Mouse (Mus musculus) liver, adult 2 months (tissue): ENCODE data around the gene Sh3bp1. TPM values are rescaled to one million over a fixed set of nuclear protein-coding genes. Genes with fewer than 3 reads are reported as not detected.

Experiments used
- DNase-seq: peaks from one replicate; pipeline ENCODE4 v3.0.0-alpha.2; 2011; ENCODE audit warnings: low read depth, low spot score; ENCODE audit errors: extremely low read depth
- H3K27ac ChIP-seq: fragments of 200-500 bp; replicated peaks from 2 replicates; pipeline ENCODE4 v1.5.1; 2012; ENCODE audit warnings: low read depth, mild to moderate bottlenecking, control low read depth, inconsistent platforms, low read length; ENCODE audit not compliant: insufficient read depth
- H3K27me3 ChIP-seq: fragments of 200-500 bp; 2 replicates; pipeline ENCODE4 v1.6.1; 2012; ENCODE audit warnings: mild to moderate bottlenecking, moderate library complexity, low read length, inconsistent platforms; ENCODE audit not compliant: control insufficient read depth, insufficient read depth
- H3K36me3 ChIP-seq: fragments of 200-500 bp; 2 replicates; pipeline ENCODE4 v1.6.1; 2012; ENCODE audit warnings: low read length, inconsistent platforms; ENCODE audit not compliant: control insufficient read depth, insufficient read depth
- H3K4me1 ChIP-seq: fragments of 200-500 bp; 2 replicates; pipeline ENCODE4 v1.6.1; 2011; ENCODE audit warnings: low read length; ENCODE audit not compliant: control insufficient read depth, insufficient read depth
- H3K4me3 ChIP-seq: fragments of 200-500 bp; 2 replicates; pipeline ENCODE4 v1.5.1; 2011; ENCODE audit warnings: low read depth, mild to moderate bottlenecking, control low read depth, low read length, moderate library complexity; ENCODE audit not compliant: insufficient read depth
- H3K79me2 ChIP-seq: fragments of 200-500 bp; 2 replicates; pipeline ENCODE4 v1.6.1; 2012; ENCODE audit warnings: inconsistent platforms, mild to moderate bottlenecking, low read length, moderate library complexity; ENCODE audit not compliant: control insufficient read depth, insufficient read depth
- H3K9ac ChIP-seq: fragments of 200-500 bp; 2 replicates; pipeline ENCODE4 v1.6.1; 2012; ENCODE audit warnings: low read depth, mild to moderate bottlenecking, control low read depth, inconsistent platforms, low read length
- CTCF ChIP-seq: fragments of 200-500 bp; IDR thresholded peaks from 2 replicates; pipeline ENCODE4 v1.5.1; 2011; ENCODE audit warnings: low read depth, low read length, control low read depth
- POLR2A ChIP-seq: fragments of 200-500 bp; IDR thresholded peaks from 2 replicates; pipeline ENCODE4 v1.6.1; 2011; ENCODE audit warnings: low read length, control low read depth; ENCODE audit not compliant: insufficient read depth; ENCODE audit errors: extremely low read depth
- WGBS: fragments of 180-500 bp; shearing (Covaris S2); methylation state at CpG from one replicate; pipeline ENCODE4 v1.1.7; 2018; 5-methylcytosine and 5-hydroxymethylcytosine counted together
- polyA plus RNA-seq: library from polyadenylated mRNA; depleted of rRNA; stranded (reverse); fragments of >200 nt; gene quantifications from 2 replicates; pipeline ENCODE4 v1.2.3, GENCODE M21; 2012; rRNA removed
- total RNA-seq: library from RNA; depleted of rRNA; stranded (reverse); fragments of >200 nt; gene quantifications from 2 replicates; pipeline ENCODE4 v1.2.3, GENCODE M21; 2014; rRNA removed

The Sh3bp1 gene
- 0.37 and 2.3 TPM in 2 replicates for total RNA-seq
- 3.7 and 6.0 TPM in 2 replicates for polyA plus RNA-seq

DNA sequence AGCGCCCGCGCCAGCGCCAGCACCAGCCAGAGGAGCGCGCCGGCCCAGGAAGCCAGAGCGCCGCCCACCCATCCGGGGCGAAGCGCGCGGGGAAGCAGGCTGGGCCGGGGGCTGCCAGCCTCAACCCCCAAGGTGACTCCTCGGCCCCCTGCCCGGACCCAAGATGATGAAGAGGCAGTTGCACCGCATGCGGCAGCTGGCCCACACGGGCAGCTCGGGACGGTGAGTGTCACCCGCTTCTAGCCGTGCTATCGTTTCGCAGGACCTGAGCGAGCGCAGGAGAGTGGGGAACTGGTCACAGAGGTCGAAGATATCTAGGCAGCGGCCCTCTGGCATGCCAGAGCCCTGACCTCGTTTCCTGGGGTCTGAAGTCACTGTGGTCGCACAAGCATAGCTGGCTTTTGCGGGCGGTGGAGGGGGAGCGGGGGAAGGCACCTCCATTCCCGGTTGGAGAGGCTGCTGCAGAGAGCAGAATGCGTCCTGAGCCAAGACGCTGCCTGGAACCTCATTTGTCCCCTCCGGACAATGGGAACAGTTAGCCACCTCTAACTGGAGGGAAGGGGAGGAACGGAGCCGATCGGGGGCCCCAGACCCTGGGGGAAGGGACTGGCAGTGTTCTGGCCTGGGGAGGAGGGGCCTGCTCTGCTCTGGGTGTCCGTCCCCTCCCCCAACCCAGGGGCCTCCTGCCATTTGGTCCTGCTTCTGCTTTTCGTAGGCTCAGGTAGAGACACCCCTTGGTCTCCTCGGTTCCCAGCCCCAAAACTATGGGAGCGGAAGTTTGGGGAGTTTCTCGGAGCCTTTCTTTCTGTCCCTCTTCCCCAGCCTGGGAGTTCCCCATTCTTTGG lies at the start of gene Sh3bp1:
TSS of gene Sh3bp1 (plus strand) at position 29 of the 845 bp plus-strand sequence.
- Histone ChIP-seq H3K4me3 (peak within 1 kb of the TSS; percentile 52), H3K27me3 (no peaks in the 10 kb centered on the region), H3K36me3 (no peaks in the 10 kb centered on the region), H3K27ac (peak within 1 kb of the TSS; percentile 3; the same call in 1 of the 2 replicates), H3K9ac (peak within 1 kb of the TSS; percentile 61), H3K79me2 (no peaks in the 10 kb centered on the region), H3K4me1 (no peaks in the 10 kb centered on the region; the same call in 1 of the 2 replicates)
- DNase-seq, result no peak
- WGBS, result 8% methylated on average over 47 of the region's 47 CpGs
- 0 out of 2 replicates have a peak, but pooled peaks have one; percentile 23 for TF ChIP-seq POLR2A
- no peak for TF ChIP-seq CTCF

DNA sequence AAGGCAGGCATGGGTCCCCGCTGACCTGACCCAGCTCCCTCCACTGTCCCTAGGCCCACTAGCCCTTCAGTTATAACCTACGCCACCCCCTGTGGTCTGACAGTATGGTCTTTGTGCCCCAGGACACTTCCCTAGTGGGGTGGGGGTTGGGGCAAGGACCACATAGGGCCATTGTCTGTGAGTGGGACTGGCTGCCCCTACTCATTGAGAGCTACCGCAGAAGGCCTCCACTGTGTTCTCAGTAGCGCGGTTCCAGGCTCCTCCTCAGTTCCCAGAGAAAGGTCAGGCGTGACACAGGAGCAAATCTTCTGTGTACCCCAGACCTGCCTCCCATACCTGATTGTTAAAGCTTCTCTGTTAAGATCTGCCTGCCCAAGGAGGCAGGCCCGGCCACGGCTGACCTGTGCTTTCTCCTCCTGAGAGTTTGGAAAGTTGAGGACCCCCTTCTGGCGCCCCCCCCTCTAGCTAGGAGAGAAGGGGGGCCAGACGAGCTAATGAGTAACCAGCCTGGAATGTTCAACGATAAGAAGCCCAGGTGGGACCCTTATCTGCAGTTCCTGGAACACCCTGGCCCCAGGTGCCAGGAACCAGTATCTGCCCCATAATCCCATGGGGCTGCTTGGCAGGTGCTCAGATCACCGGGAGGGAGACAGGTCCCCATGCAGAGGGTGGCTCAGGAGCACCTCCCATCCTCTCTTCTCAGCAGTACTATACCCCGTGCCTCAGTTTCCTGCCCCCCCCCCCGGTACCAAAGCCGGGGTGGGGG lies 49.3 kb upstream of the Sh3bp1 start:
- peaks cover 25% of the 10 kb centered on the region for H3K4me1 ChIP-seq
- no peaks in the 10 kb centered on the region for H3K27me3 ChIP-seq
- no peaks in the 10 kb centered on the region for H3K36me3 ChIP-seq
- 52% methylated on average over 14 of the region's 15 CpGs for WGBS
- no peak overlapping the region; the same call in 1 of the 2 replicates for H3K9ac ChIP-seq
- TF ChIP-seq CTCF, result no peak
- TF ChIP-seq POLR2A, result no peak
- no peak overlapping the region for H3K4me3 ChIP-seq
- no peak for DNase-seq
- peak overlapping the region; percentile 7; the same call in 1 of the 2 replicates for H3K27ac ChIP-seq
- peaks cover 8% of the 10 kb centered on the region; the same call in 1 of the 2 replicates for H3K79me2 ChIP-seq

DNA sequence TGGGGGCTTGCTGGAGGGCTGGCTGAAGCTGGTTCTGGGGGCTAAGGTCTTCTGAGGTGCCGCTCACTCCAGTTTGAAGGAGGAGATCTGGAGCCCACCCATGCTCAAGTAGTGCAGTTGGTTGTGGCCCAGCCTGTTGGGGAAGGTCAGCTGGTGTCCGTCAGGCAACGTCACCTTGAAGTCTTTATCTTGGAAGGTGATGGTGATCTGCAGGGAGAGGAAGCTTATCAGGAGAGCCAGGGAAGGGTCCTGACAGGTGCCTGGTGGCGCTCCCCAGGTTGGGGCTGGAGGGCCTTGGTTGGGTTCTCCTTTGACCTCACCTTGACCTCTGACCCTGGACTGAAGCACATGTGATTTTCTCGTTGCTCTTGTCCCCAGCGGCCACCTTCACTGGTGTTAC lies 48.6 kb upstream of the Sh3bp1 start:
- Histone ChIP-seq H3K9ac (no peak overlapping the region), H3K4me3 (no peak overlapping the region), H3K4me1 (peaks cover 19% of the 10 kb centered on the region), H3K27ac (no peak overlapping the region), H3K27me3 (no peaks in the 10 kb centered on the region), H3K79me2 (peaks cover 8% of the 10 kb centered on the region; the same call in 1 of the 2 replicates), H3K36me3 (no peaks in the 10 kb centered on the region)
- DNase-seq, result no peak
- TF ChIP-seq CTCF, result no peak
- TF ChIP-seq POLR2A, result no peak
- 38% methylated on average over 6 of the region's 6 CpGs for WGBS

DNA sequence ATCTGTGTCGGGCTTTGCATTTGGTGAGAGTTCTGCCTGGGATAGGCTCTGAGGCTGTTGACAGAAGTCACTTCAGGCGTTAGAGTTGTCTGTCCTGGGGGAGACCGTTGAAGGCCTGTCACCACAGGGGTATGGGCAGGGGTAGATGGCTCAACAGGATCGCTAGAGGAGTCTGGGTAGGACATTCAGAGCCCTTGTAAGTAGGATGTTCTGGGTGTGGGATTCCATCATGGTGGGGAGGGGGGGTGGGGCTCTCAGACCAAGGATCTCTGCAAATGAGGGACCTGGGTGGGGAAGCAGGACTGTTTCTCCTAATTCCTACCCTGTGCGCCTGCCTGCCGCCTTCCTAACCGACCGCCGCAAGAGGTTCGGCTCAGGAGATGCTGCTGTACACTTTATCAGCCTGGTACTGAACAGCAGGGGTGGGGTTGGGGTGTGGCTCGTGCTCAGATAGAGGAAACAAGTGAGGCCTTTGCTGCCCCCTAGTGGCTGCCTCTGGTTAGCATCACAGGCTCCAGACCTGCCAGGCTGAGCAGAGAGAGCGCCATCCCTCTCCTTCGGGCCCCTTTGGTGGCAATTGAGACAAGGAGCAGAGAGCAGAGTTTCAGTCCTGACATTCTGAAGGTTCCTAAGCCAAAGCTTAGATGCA lies 47.9 kb upstream of the Sh3bp1 start:
- TF ChIP-seq CTCF, result peak; percentile 91
- TF ChIP-seq POLR2A, result no peak
- Histone ChIP-seq H3K79me2 (peaks cover 2% of the 10 kb centered on the region; the same call in 1 of the 2 replicates), H3K36me3 (no peaks in the 10 kb centered on the region), H3K27ac (no peak overlapping the region), H3K4me3 (no peak overlapping the region), H3K9ac (no peak overlapping the region), H3K4me1 (peaks cover 15% of the 10 kb centered on the region), H3K27me3 (no peaks in the 10 kb centered on the region)
- DNase-seq, result peak; percentile 68
- WGBS, result 8% methylated on average over 13 of the region's 13 CpGs

DNA sequence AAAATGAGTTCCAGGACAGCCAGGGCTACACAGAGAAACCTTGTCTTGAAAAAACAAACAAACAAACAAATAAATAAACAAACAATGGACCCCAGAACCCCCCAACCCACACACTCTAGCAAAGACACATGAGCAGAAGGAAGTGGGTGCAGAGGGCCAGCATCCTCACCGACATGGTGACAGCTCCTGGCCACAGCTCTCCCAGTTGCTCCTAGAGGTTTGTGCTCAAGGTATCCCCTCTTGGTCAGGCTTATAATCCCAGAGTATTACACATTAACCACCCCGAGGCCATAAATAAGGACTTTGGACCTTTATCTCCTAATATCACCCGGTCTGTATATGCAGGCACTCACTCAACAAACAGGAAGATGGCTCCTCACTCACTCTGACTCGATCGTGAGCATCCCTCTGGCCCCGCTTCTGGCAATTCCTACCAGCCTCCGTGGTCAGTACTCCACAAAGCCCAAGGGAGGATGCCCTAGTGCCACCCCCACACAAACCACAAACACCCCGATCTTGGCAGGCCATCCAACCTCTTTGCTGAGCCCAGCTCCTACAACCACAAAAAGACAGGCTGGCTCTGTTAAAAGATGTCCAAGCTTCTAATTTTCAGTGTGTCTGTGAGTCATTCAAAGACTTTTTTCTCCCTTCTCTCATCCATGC lies 44.1 kb upstream of the Sh3bp1 start, which contains the start of gene Lgals2:
TSS of gene Lgals2 (minus strand) at position 227 of the 663 bp plus-strand sequence.
- Histone ChIP-seq H3K4me3 (no peak within 1 kb of the TSS), H3K27ac (no peak within 1 kb of the TSS), H3K4me1 (peaks cover 3% of the 10 kb centered on the region), H3K27me3 (no peaks in the 10 kb centered on the region), H3K9ac (no peak within 1 kb of the TSS), H3K36me3 (no peaks in the 10 kb centered on the region), H3K79me2 (no peaks in the 10 kb centered on the region)
- DNase-seq, result no peak
- TF ChIP-seq CTCF (no peak), POLR2A (no peak)
- 31% methylated on average over 8 of the region's 8 CpGs for WGBS
